Mouse (Mus musculus): Measurements from ENCODE around the gene 1700031F05Rik. TPM values are rescaled to one million over a fixed set of nuclear protein-coding genes. Genes with fewer than 3 reads are reported as not detected.

Gene 1700031F05Rik
- polyA plus RNA-seq (2015; fragmentation: Nextera tagmentation; extraction: Ambion mirVana) = not detected in 2 replicates

GRCm38 (mm10) chrX:102867871-102868270 lies at the start of gene 1700031F05Rik:
Gene 1700031F05Rik (minus strand): TSS chrX:102867971.

GRCm38 (mm10) chrX:102908587-102908986 lies 40.8 kb upstream of the 1700031F05Rik start, which contains the start of the genes Dmrtc1a and 1700011M02Rik:
Gene Dmrtc1a (minus strand): TSS chrX:102908687.
Gene 1700011M02Rik (plus strand): TSS chrX:102908905.

GRCm38 (mm10) chrX:102854516-102854915 lies 13.3 kb downstream of the 1700031F05Rik start, which contains the start of gene Dmrtc1c2:
Gene Dmrtc1c2 (minus strand): TSS chrX:102854616.

Other genes starting within 250 kb of the 1700031F05Rik start
- 1.3 and 1.6 TPM in 2 replicates for gene Phka1, start 223.7 kb downstream of the 1700031F05Rik start, polyA plus RNA-seq (2015; fragmentation: Nextera tagmentation; extraction: Ambion mirVana)
- not detected in 2 replicates for gene Gm3880, start 181.0 kb downstream of the 1700031F05Rik start, polyA plus RNA-seq (2015; fragmentation: Nextera tagmentation; extraction: Ambion mirVana)
- gene Gm9112, start 160.3 kb downstream of the 1700031F05Rik start, polyA plus RNA-seq (2015; fragmentation: Nextera tagmentation; extraction: Ambion mirVana) = not detected in 2 replicates
- gene Dmrtc1b, start 160.1 kb downstream of the 1700031F05Rik start, polyA plus RNA-seq (2015; fragmentation: Nextera tagmentation; extraction: Ambion mirVana) = not detected in 2 replicates
- not detected in 2 replicates for gene Dmrtc1c1, start 65.0 kb downstream of the 1700031F05Rik start, polyA plus RNA-seq (2015; fragmentation: Nextera tagmentation; extraction: Ambion mirVana)
- gene Dmrtc1c2, start 13.4 kb downstream of the 1700031F05Rik start, polyA plus RNA-seq (2015; fragmentation: Nextera tagmentation; extraction: Ambion mirVana) = not detected in 2 replicates
- 0.13 and 0.33 TPM in 2 replicates for gene Dmrtc1a, start 40.7 kb upstream of the 1700031F05Rik start, polyA plus RNA-seq (2015; fragmentation: Nextera tagmentation; extraction: Ambion mirVana)
- not detected in 2 replicates for gene 1700011M02Rik, start 40.9 kb upstream of the 1700031F05Rik start, polyA plus RNA-seq (2015; fragmentation: Nextera tagmentation; extraction: Ambion mirVana)
- gene 1700018G05Rik, start 60.4 kb upstream of the 1700031F05Rik start, polyA plus RNA-seq (2015; fragmentation: Nextera tagmentation; extraction: Ambion mirVana) = not detected in 2 replicates